Mouse (Mus musculus) bone marrow macrophage, adult 2 months (primary cell): ENCODE data around the gene Wdr70.

Experiments
- CTCF ChIP-seq: IDR thresholded peaks from 2 replicates; pipeline ENCODE4 v1.5.1; 2012; ENCODE audit warnings: low read depth, mild to moderate bottlenecking, low read length, moderate library complexity
- POLR2A ChIP-seq: IDR thresholded peaks from 2 replicates; pipeline ENCODE4 v1.6.1; 2012; ENCODE audit warnings: mild to moderate bottlenecking, low read depth, low read length, borderline replicate concordance

DNA sequence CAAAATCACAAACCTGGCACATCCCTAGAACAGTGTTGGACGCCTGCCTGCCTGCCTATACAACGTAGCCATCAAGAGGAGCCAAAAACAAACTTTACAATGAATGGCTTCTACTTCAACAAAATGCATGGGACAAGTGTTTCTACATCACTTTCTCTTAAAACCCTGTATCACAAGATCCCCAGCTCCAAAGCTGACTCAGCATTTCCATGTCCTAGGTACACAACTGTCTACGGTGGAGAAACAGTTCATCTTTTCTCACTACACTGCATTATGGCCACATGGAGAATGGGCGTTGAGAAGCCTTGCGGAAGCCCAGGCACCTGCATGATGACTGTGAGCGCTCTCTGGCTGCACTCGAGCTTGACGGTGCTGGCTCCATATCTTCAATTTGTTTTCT is 16.9 kb downstream of the Wdr70 start:
- TF ChIP-seq CTCF (no peak), POLR2A (no peak)
